Mouse (Mus musculus): ENCODE measurements around the gene Snrpa1.

Gene Snrpa1

GRCm38 (mm10) chr7:66080231-66080613, 21.4 kb downstream of the Snrpa1 start:
- DNase-seq, result no peak

- DNase-seq, result no peak
These were observed 25.0 kb downstream of the Snrpa1 start for GRCm38 (mm10) chr7:66083757-66084156.

GRCm38 (mm10) chr7:66084546-66084945, 25.7 kb downstream of the Snrpa1 start:
- DNase-seq, result no peak

GRCm38 (mm10) chr7:66087652-66088051, 28.8 kb downstream of the Snrpa1 start:
- DNase-seq, result no peak

GRCm38 (mm10) chr7:66088077-66088476, 29.3 kb downstream of the Snrpa1 start:
- no peak for DNase-seq

GRCm38 (mm10) chr7:66090676-66091190, 31.9 kb downstream of the Snrpa1 start:
- DNase-seq, result no peak

- DNase-seq, result no peak
These were observed 32.8 kb downstream of the Snrpa1 start for GRCm38 (mm10) chr7:66091553-66091952.

GRCm38 (mm10) chr7:66092656-66093055, 33.9 kb downstream of the Snrpa1 start:
- no peak for DNase-seq

GRCm38 (mm10) chr7:66094141-66094540, 35.3 kb downstream of the Snrpa1 start:
- DNase-seq, result no peak

- DNase-seq, result no peak
These were observed 40.0 kb downstream of the Snrpa1 start for GRCm38 (mm10) chr7:66098803-66099202.

GRCm38 (mm10) chr7:66101866-66102265, 43.1 kb downstream of the Snrpa1 start:
- peak; percentile 41 for DNase-seq

GRCm38 (mm10) chr7:66104531-66104930, 45.7 kb downstream of the Snrpa1 start:
- no peak for DNase-seq

- no peak for DNase-seq
These were observed 47.0 kb downstream of the Snrpa1 start for GRCm38 (mm10) chr7:66105771-66106170.

- DNase-seq, result no peak
These were observed 47.8 kb downstream of the Snrpa1 start for GRCm38 (mm10) chr7:66106581-66107056.

- DNase-seq, result no peak
These were observed 48.4 kb downstream of the Snrpa1 start for GRCm38 (mm10) chr7:66107206-66107605.

GRCm38 (mm10) chr7:66107930-66108329, 49.1 kb downstream of the Snrpa1 start:
- DNase-seq, result no peak

- peak; percentile 85 for DNase-seq
These were observed 50.4 kb downstream of the Snrpa1 start, which contains the start of gene Chsy1 for GRCm38 (mm10) chr7:66108961-66109854. TSS of gene Chsy1 (plus strand) at chr7:66109515.

- peak; percentile 40 for DNase-seq
These were observed 51.2 kb downstream of the Snrpa1 start for GRCm38 (mm10) chr7:66109855-66110635.

- no peak for DNase-seq
These were observed 51.9 kb downstream of the Snrpa1 start for GRCm38 (mm10) chr7:66110636-66111112.

- DNase-seq, result no peak
These were observed 52.4 kb downstream of the Snrpa1 start for GRCm38 (mm10) chr7:66111211-66111610.

GRCm38 (mm10) chr7:66113561-66113960, 54.8 kb downstream of the Snrpa1 start:
- DNase-seq, result no peak

- no peak for DNase-seq
These were observed 57.1 kb downstream of the Snrpa1 start for GRCm38 (mm10) chr7:66115821-66116343.

- no peak for DNase-seq
These were observed 58.2 kb downstream of the Snrpa1 start for GRCm38 (mm10) chr7:66116906-66117482.
